Mouse (Mus musculus) heart, postnatal 14 days (tissue): ENCODE results near the gene Mapk13. TPM values are rescaled to one million over a fixed set of nuclear protein-coding genes. Genes with fewer than 3 reads are reported as not detected.
"Not testable (repeated sequence)": the region's sequence is repeated elsewhere in the genome, so short reads cannot be mapped to it uniquely, and the experiment has no call there.

Experiments
- DNase-seq, 2 experiments: peaks; one replicate each; pipeline ENCODE4 v3.0.0; 2021 to 2022
- intact Hi-C: fragments of 180-260 bp; cut with DNase I; formaldehyde crosslinking; loops from one replicate; pipeline ENCODE4 v1.15.1; 2025
- total RNA-seq, 2 experiments: library from RNA; stranded (reverse); gene quantifications; 2 replicates each; pipeline ENCODE4 v1.2.3; 2021

Mapk13 gene
- total RNA-seq, 2 experiments from 2014 or later: 0.17 to 0.33 TPM

DNA sequence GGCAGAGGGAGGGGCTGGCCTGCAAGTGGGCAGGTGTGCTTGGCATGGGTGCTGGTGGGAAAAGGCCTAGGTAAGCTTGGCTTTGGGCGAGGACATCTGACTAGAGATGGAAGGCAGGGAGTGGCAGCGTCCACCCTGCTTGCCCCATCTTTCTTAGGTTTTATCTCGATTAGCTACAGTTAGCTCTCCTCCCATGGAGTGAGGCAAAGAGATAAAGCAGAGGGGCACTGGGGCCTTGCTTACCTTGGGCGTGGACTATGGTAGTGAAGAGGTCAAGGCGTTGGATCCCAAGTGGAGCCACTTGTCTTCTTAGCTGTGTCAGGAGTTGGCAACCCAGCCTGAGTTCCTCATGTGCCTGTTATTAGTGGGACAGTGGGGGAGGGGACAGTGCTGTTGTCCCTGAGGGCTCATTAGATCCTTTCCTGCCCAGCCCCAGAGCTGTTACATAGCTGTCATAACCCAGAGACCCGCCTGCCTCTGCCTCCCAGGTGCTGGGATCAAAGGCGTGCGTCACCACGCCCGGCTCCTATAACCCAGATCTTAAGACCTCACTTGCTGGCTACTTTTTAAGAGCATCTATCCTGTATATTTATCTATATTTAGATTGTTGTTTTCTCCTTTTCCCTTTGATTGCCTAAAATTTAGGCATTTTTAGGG, 40.2 kb downstream of the Mapk13 start:
- no peak for DNase-seq
- intact Hi-C loops: no loop called here

DNA sequence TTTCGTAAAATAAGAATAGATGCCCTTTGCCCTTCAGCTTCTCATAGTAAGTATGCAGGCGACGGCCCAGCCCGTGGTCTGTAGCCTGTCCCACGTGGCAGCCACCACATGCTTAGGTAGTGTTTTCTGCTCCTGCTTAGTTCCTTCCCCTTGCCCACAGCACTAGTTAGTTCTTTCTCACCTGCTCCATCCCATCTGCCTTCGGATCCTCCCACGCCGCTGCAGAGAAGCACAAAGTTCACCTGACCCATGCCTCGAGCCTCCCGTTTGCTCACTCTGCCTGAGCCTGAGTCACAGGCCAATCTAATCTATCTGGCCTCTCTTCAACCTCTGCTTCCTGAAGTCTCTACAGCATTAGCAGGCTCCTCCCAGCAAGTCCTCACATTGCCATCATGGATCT, 43.2 kb downstream of the Mapk13 start:
- DNase-seq: no peak
- intact Hi-C loops: no loop called here

DNA sequence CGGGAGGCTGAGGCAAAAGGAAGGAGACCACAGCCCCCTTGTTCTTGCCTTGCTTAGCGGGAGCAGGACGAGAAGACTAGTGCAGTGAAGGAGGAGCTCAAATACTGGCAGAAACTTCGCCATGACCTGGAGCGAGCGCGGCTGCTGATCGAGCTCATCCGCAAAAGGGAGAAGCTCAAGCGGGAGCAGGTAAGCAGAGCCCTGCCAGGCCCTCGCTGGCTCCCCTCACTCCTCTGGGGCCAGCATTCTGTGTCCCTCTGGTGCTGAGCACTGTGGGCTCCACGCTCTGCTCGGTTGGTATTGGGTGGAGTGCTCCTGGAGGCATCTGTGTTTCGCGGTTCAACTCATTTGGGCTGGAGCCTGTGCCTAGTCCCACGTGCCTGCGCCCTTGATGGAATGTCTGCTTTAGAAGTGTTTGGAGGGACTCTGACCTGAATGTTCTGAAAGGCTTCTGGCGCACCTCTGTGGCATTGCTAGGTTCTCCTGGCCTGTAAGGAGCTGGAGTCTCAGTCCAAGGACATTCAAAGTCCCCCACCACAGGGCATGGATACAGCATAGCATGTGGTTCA, 45.5 kb downstream of the Mapk13 start:
- no peak for DNase-seq
- intact Hi-C loops: no loop called here

DNA sequence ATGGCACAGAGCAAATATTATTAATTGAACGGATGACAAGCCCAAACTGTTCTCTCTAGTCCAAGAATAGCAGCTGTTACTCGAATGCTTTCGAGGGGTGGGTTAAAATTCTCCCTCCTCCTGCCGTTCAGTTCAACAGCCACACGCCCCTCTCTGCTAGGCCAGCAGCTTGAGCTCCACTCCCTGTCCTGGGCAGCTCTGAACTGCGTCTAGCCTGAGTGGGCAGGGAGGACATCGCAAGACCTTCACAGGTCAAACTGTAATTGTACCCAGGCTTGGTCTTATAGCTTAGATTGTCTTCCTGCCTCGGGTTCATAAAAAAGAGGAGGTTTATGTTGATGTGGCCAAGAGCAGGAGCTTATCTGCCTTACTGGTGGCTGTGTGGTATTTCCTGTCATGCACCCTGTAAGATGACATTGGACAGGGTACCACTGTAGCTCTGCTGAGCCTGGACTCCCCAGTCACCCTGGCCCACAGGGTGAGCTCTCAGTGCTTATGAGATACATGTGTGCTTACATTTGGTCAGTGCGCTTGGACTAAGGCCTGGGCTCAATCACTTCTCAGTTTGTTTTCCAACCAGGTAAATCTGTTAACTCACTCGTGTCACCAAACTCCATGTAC, 46.4 kb downstream of the Mapk13 start:
- DNase-seq: no peak
- intact Hi-C loops: no loop called here

DNA sequence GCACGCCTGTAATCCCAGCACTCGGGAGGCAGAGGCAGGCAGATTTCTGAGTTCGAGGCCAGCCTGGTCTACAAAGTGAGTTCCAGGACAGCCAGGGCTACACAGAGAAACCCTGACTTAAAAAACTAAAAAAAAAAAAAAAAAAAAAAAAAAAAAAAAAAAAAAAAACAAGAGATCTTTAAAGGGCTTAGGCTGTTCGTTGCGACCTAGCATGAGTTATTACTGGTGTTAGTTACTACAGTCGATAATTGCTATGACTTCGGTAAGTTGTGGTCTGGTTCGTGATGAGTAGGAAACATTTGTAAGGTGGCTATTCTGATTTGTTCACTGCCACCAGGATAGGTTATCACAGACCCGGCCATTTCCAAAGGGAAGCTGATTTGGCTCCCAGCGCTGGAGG, 47.2 kb downstream of the Mapk13 start:
- intact Hi-C loops, DNase-seq: not testable (repeated sequence)

DNA sequence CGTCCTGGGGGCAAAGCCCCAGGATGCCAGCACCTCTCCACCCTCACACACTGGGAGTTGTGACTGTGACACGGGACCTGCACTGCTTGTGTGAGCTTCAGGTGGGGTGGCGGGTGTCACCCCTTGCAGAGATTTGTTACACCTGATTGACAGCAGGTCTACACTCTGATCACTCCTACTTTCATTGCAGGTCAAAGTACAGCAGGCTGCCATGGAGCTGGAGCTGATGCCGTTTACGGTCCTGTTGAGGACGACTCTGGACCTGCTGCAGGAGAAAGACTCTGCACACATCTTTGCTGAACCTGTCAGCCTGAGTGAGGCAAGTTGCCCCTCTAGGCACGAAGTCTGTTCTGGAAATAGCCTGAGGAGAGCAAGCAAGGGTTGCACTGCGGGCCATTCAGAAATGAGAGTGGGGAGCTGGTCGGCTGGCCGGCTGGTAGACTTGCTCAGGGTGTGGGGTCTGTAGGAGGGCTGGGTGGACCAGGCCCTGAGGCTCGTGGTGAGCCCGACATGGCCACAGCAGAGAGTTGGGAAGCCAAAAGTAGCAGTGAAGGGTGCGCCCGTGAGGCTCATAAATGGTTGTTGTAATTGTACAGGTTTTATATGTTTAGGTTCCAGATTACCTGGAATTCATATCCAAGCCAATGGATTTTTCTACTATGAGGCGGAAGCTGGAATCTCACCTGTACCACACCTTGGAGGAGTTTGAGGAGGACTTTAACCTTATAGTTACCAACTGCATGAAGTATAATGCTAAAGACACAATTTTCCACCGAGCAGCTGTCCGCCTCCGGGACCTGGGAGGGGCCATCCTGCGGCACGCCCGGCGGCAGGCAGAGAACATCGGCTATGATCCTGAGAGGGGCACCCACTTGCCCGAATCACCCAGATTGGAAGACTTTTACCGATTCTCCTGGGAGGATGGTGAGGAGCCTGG, 48.0 kb downstream of the Mapk13 start:
- DNase-seq: no peak
- intact Hi-C loops: no loop called here

DNA sequence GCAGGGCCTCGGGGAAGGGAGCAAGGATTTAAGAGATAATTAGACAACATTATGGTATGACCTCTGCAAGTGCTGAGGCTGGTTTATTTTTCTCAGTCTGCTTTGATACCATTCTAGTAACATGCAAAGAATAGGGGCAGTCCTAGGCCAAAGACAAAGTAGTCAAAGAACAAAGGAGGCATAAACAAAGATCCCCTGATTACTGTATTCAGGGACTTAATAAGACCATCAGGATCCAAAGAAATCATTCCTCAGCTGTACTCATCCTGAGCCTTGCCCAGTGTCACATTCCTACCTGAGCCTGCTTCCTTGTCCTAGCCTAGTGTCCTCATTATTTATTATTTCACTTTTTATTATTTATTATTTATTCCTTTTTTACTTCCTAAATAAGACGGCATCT, 51.1 kb downstream of the Mapk13 start:
- intact Hi-C loops: no loop called here
- DNase-seq: no peak

DNA sequence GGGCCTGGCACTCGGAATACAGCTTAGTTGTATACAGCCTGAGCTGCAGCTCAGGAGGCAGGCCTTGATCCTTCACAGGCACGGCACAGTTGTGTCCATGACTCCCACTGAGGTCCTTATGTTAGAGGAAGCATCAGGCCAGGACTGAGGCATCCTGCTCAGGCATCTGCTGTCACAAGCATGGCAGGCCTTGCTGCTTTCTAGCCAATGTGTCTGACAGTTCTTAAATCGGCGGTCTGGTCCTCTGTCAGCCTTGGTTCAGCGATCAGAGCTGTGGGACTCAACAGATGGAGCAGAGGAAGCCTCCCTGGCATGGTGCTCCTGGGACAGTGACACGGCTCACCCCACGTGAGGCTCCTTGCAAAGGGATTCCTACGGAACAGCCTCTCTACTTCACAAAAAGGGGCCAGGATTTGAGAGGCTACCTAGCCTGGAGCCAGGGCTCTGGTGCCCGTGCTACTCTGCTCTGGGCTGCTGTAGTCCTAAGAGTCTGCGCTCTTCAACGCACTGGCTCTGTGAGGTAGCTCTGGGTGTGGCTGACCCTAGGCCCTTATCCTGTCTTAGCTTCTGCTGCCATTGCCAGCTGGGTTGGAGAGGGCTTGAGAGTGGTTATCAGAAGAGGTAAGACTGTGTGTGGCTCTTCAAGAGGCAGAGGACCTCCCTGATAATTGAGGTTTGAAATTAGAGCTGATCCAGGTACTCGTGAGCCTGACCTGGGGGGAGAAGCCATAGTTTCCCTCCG, 54.1 kb downstream of the Mapk13 start:
- intact Hi-C loops: no loop called here
- DNase-seq: no peak

DNA sequence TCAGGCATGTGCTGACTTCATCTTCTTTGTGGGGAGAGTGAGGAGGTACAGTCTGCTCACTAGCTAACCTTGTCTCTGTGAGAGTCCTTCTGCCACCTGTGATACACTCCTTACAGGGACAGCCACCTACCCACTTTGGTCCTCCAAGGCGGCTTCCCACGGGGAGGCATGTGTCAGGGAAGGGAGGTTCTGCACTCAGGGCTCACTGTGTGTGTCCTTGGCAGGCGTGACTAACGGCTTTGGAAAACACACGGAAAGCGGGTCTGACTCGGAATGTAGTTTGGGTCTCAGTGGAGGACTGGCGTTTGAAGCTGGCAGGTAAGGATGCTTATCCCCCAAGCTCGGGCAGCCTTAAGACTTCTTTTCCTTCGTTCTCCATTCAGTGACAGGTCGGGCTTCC, 54.7 kb downstream of the Mapk13 start:
- intact Hi-C loops: no loop called here
- no peak for DNase-seq

DNA sequence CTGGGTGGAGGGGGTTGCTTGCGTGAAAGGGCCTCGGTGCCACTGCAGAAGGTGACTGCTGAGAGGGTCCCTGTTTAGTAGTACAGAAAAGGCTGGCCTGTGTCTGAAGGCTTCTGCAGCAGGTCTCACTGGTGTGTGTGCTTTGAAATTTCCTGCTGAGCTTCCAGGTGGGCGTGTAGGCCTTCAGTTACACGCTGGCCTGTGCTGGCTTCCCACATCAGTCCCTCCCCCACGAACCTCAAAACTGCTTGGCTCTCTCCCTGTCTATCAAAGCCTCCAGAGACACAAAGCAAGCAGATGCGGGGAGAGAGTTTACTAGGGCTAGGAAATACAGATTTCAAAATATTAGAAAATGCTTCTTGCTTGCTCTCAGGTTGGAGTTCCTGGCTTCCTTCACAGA, 55.8 kb downstream of the Mapk13 start:
- intact Hi-C loops: no loop called here
- DNase-seq: no peak

DNA sequence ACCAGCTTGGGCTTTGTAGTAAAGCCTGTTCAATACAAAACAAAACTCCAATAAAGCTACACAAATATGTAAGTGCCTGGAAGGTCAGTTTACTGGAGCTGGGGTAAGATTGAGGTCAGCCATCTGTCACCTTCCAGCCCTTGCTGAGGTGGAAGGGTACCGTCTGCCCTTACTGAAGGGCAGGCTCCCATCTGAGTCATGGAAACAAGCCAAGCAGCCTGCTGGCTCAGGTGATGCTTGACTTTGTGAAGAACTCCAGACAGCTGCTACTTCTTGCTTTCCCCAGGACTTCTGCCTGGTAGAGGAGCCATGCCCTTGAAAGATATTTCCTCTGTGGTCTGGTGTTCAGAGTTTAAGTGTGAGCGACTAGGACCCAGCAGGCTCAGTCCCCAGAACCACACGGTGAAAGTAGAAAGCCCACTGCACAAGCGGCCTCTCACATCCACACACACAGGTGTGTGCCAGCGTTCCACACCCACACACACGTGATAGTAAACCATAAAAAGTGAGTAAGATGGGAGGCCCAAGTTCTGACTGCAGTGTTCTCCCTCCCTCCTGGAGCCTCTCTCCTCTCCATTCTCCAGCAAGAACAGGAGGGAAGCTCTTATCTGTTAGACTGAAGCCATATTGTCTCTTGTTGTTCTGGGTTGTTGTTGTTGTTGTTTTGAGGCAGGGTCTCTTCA, 56.4 kb downstream of the Mapk13 start:
- intact Hi-C loops: no loop called here
- DNase-seq: no peak

DNA sequence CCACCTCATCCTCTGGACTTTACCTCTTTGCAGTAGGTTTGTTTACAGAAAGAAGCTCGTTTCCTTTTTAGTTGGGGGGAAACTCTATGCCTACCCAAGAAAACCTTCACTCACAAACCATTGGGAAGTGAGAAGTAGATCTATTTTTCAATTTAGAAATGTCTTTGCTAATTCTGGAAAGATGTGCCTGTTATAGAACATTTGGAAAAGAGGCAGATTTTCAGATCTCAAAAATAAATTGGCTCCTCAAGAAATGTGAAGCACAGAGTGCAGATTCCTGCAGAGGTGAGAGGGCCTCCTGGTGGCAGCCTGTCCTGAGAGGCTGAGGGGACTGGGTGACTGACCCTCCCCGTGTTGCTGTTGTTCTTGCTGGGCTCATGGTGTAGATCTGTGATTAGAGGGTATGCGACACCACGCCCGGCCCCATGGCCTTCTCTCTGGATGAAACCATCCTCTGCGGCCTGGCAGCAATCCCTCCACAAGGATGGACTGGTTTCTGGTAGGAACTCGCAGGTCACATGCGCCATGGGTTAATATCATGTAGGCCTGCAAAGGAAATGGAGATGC, 58.7 kb downstream of the Mapk13 start:
- intact Hi-C loops: no loop called here
- no peak for DNase-seq

DNA sequence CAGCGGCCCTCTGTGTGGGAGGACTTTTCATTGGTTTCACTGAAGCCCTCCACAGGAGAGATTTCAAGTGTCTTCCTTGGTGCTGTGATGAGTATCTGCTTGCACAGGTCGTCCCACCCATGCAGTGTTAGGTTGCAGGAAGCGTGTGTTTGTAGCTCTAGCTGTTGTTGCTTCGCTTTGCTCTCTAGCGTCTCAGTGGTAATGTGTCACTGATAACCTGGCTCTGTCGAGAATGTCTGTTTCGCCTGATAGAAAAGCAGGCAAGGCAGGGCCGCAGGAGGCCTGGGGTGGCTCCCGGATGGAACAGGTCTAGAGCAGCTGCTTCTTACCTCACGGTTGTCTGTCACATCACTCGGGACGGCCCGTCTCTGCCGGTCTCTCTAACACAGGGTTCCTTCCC, 60.0 kb downstream of the Mapk13 start:
- intact Hi-C loops: no loop called here

More for the DNA sequence above, 60.0 kb downstream of the Mapk13 start:
- no peak for DNase-seq

Other genes starting within 250 kb of the Mapk13 start
- gene Armc12, start 238.5 kb upstream of the Mapk13 start, total RNA-seq: not detected
- not detected for gene Clpsl2, start 219.9 kb upstream of the Mapk13 start, total RNA-seq
- not detected for gene Clps, start 208.5 kb upstream of the Mapk13 start, total RNA-seq
- not detected for gene Lhfpl5, start 193.7 kb upstream of the Mapk13 start, total RNA-seq
- 10 to 100 TPM; 34.9 to 35.2 TPM for gene Srpk1, start 146.6 kb upstream of the Mapk13 start, total RNA-seq
- gene Slc26a8, start 79.1 kb upstream of the Mapk13 start, total RNA-seq: under 1 TPM; 0.59 to 0.62 TPM
- gene Mapk14, start 78.0 kb upstream of the Mapk13 start, total RNA-seq: 10 to 100 TPM; 51.2 to 51.4 TPM
- gene AC170998.1, start 43.2 kb upstream of the Mapk13 start, total RNA-seq: 1 to 10 TPM in 1 of 2 experiments, under 1 TPM in 1; 0.98 to 1.4 TPM
- 10 to 100 TPM; 17.2 to 18.5 TPM for gene Brpf3, start 31.8 kb downstream of the Mapk13 start, total RNA-seq
- not detected for gene Pnpla1, start 89.1 kb downstream of the Mapk13 start, total RNA-seq
- gene 4930539E08Rik, start 146.0 kb downstream of the Mapk13 start, total RNA-seq: under 1 TPM; 0.07 TPM
- gene Pxt1, start 174.5 kb downstream of the Mapk13 start, total RNA-seq: under 1 TPM; 0.36 to 0.44 TPM
- 10 to 100 TPM; 59.5 to 62.6 TPM for gene Kctd20, start 182.7 kb downstream of the Mapk13 start, total RNA-seq
- gene Stk38, start 238.7 kb downstream of the Mapk13 start, total RNA-seq: 10 to 100 TPM; 47.6 to 48.8 TPM